Mouse (Mus musculus): ENCODE results near the gene Cacnb3.
A peak's percentile ranks its signal among the peaks of the same experiment; 100 is the strongest.

The Cacnb3 gene

DNA sequence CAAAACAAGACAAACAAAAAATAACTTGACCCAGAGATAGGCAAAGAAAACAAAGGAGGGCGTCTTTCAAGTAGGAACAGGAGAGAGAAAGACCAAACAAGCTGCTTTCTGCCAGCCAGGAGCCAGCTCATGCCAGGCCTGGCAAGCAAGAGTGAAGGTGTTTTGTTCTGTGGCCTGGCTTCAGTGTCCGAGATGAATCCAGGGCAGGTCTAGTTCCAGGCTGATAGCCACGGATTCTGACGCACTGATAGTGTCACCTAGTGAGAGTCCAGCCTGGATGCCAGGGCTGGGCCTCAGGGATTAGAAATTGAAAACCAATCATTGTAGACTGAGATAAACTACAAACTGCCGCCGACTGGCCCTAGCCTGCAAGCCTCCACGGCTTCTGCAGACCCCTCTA, 47.3 kb downstream of the Cacnb3 start:
- no peak for DNase-seq

DNA sequence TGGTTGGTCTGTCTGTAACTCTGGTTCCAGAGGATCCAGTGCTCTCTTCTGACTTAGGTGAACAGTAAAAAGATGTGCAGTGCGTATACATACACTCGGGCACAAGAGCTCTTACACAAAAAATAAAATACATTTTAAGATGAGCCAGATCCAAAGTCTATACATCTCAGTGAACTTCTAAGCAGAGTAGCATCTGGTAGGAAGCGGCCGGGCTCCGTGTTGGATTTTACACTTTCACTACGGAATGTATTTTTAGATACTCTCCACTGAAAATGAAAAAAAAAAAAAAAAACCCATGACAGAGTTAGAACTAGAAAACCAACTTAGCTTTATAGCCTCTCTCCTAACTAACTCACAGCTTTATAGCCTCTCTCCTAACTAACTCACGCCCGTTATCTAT, 50.0 kb downstream of the Cacnb3 start:
- no peak for DNase-seq

DNA sequence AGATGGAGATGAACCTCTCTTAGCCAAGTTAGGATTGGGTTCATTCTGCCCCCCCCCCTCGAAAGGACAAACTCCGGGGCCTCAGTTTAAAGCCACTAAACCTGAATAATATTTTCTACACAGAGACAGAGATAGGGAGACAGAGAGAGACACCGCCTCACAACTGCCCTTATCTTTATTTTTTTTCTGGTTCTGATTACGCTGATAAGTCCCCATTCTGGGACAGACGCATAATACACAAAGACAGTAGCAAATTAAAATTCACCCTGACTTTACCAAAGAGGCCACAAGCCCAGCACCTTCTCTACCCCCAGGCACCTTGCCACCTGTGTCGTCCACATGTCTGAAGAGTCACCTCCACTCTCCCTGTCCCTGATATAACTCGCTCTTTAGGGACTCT, 51.0 kb downstream of the Cacnb3 start:
- DNase-seq = no peak

DNA sequence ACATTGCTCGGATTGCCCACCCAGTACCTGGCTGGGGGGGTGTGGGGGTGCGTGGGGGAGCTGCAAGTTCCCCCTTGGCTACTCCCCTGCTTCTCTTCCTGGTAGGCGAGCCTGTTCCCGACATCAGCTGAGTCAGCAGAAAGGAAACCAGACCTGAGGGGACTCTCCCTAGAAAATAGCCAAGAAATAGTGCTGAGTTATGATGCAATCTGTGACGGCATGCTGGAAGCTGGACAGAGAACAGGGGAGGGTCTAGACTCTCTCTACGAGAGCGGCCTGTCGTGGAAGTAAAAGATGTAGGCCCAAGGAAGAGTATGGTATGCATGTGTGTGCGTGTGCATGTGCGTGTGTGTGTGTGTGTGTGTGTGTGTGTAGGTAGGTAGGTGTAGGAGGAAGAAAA, 52.5 kb downstream of the Cacnb3 start:
- DNase-seq = no peak

DNA sequence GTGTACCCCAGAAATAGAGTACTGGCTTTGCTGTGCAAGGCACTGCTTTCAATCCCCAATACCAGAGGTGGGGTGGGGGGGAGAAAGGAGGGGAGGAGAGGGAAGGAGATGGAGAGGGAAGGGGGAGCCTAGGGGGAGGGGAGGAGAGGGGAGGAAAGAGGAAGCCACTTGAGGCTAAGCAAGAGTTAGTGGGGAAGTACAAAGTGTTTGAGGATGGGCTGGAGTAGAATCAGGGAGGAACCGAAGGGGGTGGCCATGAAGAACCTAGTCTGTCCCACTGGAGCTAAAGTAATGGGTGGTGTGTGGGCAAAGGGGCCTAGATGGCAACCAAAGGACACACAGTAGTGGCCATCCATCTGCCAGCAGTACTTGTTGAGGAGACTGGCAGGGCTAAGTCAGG, 53.1 kb downstream of the Cacnb3 start:
- no peak for DNase-seq

DNA sequence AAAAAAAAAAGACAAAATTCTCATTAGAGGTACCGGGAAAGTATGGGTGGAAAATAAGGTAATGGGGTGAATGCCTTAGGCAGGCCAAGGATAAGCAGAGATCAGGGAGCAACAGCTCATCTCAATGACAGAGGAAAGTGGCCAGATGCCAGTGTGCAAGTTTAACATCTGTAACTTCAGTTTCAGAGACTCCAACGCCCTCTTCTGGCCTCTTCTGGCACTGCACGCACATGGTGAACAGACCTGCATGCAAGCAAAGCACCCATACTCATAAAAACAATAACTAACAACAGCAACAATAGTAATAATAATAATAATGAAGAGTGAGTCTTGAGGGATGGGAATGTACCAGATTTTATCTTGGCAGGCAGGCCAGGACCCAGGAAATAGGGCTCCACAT, 55.3 kb downstream of the Cacnb3 start:
- DNase-seq = no peak

DNA sequence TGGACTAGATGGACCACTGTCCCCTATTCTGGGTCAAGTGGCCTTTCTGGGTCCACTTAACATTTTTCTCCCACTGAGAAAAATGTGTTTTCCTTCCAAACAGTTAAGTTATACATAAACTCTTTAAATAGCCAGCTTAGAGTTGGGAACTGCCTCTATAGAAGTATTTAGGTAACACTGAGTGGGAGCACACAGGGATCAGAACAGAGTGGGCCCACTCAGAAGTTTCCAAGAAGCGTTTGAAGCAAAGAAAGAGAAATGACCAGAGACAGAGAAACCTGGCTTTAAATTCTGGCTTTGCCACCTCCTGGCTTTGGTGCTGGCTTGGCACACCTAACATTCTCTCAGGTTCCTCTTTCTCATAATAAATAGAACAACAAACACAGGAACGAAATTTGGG, 59.0 kb downstream of the Cacnb3 start:
- DNase-seq = no peak

DNA sequence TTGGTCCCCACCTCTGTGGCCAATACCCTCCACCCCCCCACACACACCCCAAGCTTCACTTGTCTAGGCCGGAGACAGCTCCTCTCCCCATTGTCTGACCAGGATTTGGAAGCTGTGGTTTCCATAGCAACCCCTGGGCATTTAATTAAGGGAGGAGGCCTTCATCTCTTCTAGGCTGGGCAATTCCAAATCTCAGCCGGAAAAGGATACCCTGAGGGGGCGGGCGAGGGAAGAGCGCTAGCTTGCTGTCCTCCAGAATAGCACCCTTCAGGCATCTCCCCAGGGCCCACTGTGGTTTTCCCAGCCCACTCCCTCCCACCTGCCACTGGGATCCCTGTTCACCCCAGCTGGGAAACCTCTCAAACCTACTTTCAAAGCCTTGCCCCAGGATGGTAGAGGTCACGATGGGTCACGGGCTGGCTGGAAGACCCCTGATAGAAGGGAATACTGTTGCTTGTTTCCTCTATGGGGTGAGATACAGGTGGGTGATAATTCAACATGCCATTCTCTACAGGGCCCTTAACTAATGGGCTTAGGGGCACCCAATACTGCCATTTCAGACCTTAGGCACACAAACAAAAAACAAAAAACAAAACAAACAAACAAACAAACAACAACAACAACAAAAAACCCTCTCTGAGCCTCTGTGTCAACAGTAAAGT, 61.0 kb downstream of the Cacnb3 start:
- no peak for DNase-seq

DNA sequence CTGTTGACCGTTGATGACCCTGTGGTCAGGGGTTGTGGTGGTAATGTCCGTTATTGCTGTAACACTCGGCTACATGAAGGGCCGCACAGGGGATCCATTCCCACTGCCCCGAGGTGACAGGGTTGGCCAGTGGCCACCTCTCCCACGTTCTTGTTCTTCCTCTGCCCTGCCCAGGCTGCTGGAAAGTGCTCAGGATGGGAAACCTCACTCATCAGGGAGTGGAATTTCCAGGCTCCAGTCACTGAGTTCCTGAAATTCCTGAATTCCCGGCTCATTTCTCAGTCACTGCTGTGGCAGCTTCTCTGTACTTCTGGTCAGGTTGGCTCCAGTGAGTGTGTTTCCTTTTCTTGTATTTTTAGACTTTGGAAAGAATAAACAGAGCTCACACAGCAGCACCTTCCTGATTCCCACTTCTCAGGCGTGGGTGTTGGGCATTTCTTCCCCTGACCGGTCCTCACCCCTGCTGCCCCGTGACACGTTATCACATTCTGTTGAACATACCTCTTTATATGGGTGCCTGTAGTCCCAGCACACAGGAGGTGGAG, 61.6 kb downstream of the Cacnb3 start:
- DNase-seq = peak; percentile 65

Data from kidney, adult 18-20 months (tissue).